Mouse (Mus musculus) kidney, adult 2 months (tissue): ENCODE measurements around the gene Tgfb1.

Experiments
- CTCF ChIP-seq: fragments of 200-500 bp; conservative IDR thresholded peaks from 2 replicates; pipeline ENCODE4 v1.5.1; 2011; ENCODE audit warnings: low read depth, mild to moderate bottlenecking, control low read depth, low read length, moderate library complexity, mixed read lengths; ENCODE audit not compliant: insufficient read depth, insufficient read length
- POLR2A ChIP-seq: fragments of 200-500 bp; IDR thresholded peaks from one replicate; pipeline ENCODE4 v1.6.1; 2011; ENCODE audit warnings: low read depth, low read length, control low read depth

DNA sequence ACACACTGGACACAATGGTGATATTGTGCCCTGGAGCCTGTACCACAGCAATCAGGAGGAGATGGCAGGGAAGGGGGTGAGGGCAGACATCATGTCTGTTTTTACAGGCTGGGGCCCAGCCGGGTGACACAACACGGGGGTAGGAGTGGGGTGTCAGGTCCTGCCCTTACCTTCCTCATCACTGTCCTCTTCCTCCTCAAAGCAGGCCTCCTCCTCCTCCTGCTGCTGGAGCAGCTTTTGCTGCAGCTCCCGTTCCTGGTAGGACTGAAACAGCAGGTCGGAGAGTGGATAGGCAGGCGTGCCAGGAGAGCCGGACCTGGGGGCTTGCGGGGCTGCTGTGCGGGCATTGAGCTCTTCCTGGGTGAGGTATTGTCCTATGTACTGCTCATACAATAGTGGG, 27.8 kb downstream of the Tgfb1 start:
- TF ChIP-seq CTCF (no peak), POLR2A (no peak)
